Mouse (Mus musculus): ENCODE data around the gene Rad54l.
A peak's percentile ranks its signal among the peaks of the same experiment; 100 is the strongest.

The Rad54l gene

DNA sequence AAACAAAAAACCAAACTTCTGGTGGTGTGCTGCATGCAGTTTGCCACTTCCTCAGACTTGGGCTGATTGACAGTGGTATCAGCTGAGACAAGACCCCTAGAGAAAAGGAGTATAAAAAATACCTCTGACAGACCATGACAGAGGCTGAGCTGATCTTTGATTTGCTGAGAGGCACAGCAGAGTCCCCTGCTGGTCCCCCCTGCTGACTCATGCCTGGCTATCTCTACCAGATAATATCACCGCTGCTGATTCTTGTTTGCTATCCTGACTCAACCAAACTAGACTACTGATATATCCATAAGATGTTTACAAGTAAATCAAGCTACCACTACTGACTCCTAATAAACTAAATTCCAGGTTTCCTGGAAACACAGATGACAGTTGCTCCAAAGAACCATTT lies 59.6 kb downstream of the Rad54l start:
- DNase-seq (ENCODE audit: low read depth, low spot score) = no peak
- Histone ChIP-seq H3K36me3 (ENCODE audit: control insufficient read depth, insufficient read depth, low read length, poor library complexity, severe bottlenecking) (peaks cover 8% of the 10 kb centered on the region), H3K27me3 (ENCODE audit: control insufficient read depth, insufficient read depth, low read length, poor library complexity, severe bottlenecking) (no peaks in the 10 kb centered on the region)

DNA sequence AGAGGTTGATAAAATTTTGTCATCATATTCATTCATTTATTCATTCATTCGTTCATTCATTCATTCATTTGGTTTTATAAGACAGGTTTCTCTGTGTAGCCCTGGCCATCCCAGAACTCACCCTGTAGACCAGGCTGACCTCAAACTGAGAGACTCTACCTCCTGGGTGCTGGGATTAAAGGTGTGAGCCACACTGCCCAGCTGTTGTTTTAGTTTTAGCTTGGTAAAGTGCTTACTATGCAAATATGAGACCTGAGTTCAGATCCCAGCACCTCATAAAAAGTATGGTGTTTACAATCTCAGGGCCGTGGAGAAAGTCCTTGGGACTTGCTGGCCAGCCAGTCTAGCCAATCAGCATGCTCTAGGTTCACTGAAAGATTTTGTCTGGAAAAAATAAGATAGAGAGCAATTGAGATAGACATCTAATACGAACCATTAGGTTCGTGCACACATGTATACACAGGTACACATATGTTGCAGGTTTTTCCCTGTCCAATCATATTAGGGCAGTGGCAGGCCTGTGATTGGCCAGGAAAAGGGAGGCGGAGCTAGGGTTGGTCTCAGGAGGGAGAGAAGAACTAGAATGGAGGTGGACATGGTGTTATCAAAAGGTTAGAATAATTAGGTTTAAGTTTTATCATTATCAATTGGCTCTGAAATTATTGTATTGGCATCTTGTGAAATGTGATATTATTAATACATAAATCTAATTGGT lies 64.3 kb downstream of the Rad54l start:
- no peaks in the 10 kb centered on the region for H3K27me3 ChIP-seq (ENCODE audit: control insufficient read depth, insufficient read depth, low read length, poor library complexity, severe bottlenecking)
- no peaks in the 10 kb centered on the region for H3K36me3 ChIP-seq (ENCODE audit: control insufficient read depth, insufficient read depth, low read length, poor library complexity, severe bottlenecking)
- DNase-seq (ENCODE audit: low read depth, low spot score) = no peak

DNA sequence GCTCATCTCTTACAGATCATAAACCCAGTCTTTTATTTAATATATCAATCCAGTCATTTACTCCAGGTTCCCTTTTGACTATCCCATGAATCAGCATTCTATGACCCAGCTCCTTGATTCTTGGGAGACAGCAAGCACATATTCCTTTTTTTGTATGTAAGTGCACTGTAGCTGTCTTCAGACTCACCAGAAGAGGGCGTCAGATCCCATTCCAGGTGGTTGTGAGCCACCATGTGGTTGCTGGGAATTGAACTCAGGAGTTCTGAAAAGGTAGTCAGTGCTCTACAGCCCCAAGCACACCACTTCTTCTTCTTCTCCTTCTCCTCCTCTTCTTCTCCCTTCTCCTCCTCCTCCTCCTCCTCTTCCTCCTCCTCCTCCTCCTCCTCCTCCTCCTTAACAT lies 65.9 kb downstream of the Rad54l start:
- Histone ChIP-seq H3K27me3 (ENCODE audit: control insufficient read depth, insufficient read depth, low read length, poor library complexity, severe bottlenecking) (no peaks in the 10 kb centered on the region), H3K36me3 (ENCODE audit: control insufficient read depth, insufficient read depth, low read length, poor library complexity, severe bottlenecking) (no peaks in the 10 kb centered on the region)
- no peak for DNase-seq (ENCODE audit: low read depth, low spot score)

DNA sequence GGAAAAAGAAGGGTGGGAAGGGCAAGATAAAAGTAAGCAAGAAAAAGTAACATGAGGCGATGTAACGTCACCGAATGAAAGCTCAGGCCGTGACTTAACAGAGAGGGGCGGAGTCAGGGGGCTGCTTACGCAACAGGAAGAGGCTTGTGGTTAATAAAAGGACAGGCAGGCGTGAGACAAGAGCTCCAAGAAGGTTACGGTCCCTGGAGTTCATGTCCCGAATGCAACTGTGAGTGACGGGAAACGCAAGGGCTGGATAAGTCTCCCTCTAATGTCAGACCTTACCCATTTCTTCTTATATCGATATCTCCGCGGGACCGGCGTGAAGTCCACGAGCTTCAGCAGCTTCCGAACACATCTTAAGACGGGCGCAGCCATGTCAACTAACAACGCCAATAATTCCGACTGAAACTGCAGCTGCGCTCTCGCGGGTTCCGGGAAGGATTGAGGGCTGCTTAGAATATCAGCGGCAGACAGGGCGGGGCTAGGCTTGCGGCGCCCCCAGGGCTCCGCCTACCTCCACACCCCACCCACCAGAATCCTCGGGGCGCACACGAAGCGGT lies 70.0 kb downstream of the Rad54l start, which contains the start of gene Nsun4:
Nsun4 (minus strand) TSS at position 478 of the 563 bp plus-strand sequence.
- Histone ChIP-seq H3K27me3 (ENCODE audit: control insufficient read depth, insufficient read depth, low read length, poor library complexity, severe bottlenecking) (no peaks in the 10 kb centered on the region), H3K36me3 (ENCODE audit: control insufficient read depth, insufficient read depth, low read length, poor library complexity, severe bottlenecking) (no peaks in the 10 kb centered on the region)
- DNase-seq (ENCODE audit: low read depth, low spot score) = peak; percentile 95

DNA sequence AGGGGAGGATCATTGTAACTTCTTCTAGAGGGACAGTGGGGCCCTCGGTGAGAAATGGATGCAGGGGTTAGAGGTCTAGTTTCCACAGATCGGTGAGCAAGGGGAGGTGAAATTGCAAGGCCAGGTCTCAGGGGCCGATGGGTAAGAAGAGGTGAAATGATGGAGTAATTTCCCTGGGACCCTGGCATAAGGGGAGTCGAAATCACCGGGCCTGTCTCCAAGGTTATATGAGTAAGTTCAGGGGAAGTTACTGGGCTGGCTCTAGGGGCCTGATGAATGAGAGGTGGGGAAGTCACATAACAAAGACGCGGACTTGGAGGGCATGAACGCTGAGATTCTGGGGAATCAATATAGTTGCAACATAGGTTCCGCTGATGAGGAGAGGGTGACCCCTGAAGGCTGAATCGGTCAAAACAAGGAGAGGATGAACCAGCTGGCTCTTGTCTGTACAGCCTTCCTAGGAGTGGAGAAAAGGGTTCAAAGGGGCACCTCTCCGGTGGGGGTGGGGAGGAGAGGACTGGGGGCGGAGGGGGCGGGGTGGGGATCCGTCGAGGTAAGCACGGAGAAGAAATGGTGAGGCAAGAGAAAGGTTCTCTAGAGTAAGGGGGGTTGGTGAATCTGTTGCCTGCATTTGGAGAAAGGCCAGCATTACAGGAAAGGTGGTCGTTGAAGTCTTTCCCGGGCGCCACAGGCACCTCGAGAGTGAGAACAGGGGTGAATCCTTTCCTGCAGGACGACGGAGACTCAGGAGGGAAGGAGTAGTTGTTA lies 70.8 kb downstream of the Rad54l start:
- no peaks in the 10 kb centered on the region for H3K36me3 ChIP-seq (ENCODE audit: control insufficient read depth, insufficient read depth, low read length, poor library complexity, severe bottlenecking)
- H3K27me3 ChIP-seq (ENCODE audit: control insufficient read depth, insufficient read depth, low read length, poor library complexity, severe bottlenecking) = no peaks in the 10 kb centered on the region
- DNase-seq (ENCODE audit: low read depth, low spot score) = peak; percentile 67

DNA sequence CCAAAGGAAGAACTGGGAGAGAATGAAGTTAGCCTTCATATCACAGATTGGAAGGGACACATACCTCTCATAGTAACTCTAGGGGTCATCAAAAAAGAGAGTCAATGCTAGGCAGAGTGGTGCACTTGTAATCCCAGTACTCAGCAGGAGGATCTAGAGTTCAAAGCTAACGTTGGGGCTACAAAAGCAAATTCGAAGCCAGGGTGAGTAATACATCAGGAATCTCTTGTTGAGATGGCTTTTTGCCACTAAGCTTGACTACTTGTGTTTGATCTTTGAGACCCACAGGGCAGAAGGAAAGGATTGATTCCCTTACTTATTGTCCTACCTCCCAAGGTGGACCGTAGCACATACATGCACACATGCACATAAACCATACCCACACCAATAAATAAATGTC lies 74.3 kb downstream of the Rad54l start:
- Histone ChIP-seq H3K27me3 (ENCODE audit: control insufficient read depth, insufficient read depth, low read length, poor library complexity, severe bottlenecking) (no peaks in the 10 kb centered on the region), H3K36me3 (ENCODE audit: control insufficient read depth, insufficient read depth, low read length, poor library complexity, severe bottlenecking) (0 out of 2 replicates have a peak, but pooled peaks cover 2% of the 10 kb centered on the region)
- DNase-seq (ENCODE audit: low read depth, low spot score) = no peak

DNA sequence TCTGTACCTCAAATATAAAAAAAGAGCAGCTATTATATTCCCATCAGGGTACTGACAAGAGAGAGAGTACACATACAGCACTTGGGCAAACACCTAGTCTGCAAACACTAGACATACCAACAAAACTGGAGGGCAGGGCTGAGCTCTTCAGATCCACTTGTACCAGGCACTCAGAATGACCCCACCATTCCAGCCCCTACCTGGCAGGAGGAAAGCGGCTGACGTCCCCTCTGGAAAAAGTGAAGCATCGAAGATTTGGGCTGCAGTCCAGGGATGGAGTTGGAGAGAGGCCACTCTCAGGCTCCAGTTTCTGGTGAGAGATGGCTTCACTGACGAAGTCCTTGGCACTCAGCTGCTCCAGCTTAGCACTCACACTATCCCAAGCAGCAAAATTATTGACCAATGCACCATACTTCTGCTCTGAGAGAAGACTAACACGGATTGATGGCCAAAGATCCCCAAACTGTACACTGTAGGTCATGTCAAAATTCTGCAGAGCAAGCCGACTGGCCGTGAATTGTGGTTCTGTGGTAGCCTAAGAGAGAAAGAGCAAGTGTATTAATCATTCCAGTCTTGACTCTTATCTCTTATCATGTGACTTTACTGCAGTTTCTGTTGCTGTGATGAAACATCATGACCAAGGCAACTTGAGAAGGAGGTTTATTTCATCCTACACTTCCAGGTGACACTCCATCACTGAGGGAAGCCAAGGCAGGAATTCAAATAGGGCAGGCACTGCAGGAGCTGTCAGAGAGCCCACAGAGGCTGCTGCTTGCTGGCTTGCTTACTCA lies 75.2 kb downstream of the Rad54l start:
- Histone ChIP-seq H3K36me3 (ENCODE audit: control insufficient read depth, insufficient read depth, low read length, poor library complexity, severe bottlenecking) (0 out of 2 replicates have a peak, but pooled peaks cover 2% of the 10 kb centered on the region), H3K27me3 (ENCODE audit: control insufficient read depth, insufficient read depth, low read length, poor library complexity, severe bottlenecking) (no peaks in the 10 kb centered on the region)
- no peak for DNase-seq (ENCODE audit: low read depth, low spot score)

DNA sequence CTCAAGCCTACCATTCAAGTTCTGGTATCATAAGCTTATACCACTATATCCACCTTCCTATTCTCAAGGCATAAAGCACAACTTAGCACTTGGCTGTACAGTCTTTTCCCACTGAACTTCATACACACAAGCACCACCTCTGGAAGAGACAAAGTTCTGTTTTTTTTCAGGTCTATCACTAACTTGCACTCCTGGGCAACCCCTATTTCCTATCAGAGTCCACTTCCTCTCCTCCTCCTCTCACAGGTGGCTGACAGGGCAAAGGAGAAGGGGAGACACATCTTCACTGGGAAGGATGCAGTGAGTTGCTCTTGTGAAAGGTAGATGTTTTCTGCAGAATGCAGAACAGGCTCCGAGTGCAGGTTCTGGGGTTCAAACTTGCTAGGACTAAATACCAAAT lies 75.8 kb downstream of the Rad54l start:
- Histone ChIP-seq H3K27me3 (ENCODE audit: control insufficient read depth, insufficient read depth, low read length, poor library complexity, severe bottlenecking) (no peaks in the 10 kb centered on the region), H3K36me3 (ENCODE audit: control insufficient read depth, insufficient read depth, low read length, poor library complexity, severe bottlenecking) (0 out of 2 replicates have a peak, but pooled peaks cover 2% of the 10 kb centered on the region)
- DNase-seq (ENCODE audit: low read depth, low spot score) = no peak

DNA sequence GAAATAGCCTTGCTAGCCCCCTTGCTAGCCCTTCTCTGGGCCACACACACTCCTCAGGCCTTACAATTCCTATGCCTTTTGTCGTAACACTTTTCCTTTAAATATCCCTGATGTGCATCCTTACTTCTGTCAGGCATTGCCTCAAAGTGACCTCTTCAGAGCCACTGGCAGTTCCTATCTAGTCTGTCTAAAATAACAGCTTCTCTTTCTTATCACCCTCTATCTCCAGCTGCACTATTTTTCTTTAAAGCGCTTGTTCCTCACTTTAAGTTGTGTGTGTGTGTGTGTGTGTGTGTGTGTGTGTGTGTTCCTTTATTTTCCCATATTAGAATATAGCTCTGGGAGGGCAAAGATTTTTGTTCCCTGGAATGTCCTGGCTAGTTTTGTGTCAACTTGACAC lies 76.9 kb downstream of the Rad54l start:
- Histone ChIP-seq H3K27me3 (ENCODE audit: control insufficient read depth, insufficient read depth, low read length, poor library complexity, severe bottlenecking) (no peaks in the 10 kb centered on the region), H3K36me3 (ENCODE audit: control insufficient read depth, insufficient read depth, low read length, poor library complexity, severe bottlenecking) (peaks cover 6% of the 10 kb centered on the region; the same call in 1 of the 2 replicates)
- DNase-seq (ENCODE audit: low read depth, low spot score) = no peak
